Mouse (Mus musculus): Measurements from ENCODE around the gene Wee1. TPM values are rescaled to one million over a fixed set of nuclear protein-coding genes. Genes with fewer than 3 reads are reported as not detected.

Gene Wee1
- polyA plus RNA-seq, 1 experiment = 4.6 TPM

DNA sequence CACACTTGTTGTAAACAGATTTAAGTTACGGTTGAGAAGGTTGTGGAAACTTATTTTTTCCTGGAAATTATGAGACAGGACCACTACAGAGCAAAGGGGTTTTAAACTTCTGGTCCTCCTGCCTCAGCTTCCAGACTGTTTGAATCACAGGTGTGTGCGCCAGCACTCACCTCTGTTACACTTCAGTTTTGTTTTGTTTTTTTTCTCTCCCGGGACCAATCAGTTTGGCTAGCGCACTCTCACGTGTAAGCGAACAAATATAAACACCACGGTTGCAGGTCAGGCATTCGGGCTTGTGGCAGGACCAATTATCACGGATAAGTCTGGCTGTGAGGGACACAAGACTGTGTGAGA is 707 bp upstream of the Wee1 start:
- Histone ChIP-seq H3K36me3 (ENCODE audit: control insufficient read depth, insufficient read depth) (no peaks in the 10 kb centered on the region), H3K79me2 (ENCODE audit: control insufficient read depth, insufficient read depth) (peaks cover 33% of the 10 kb centered on the region), H3ac (ENCODE audit: control insufficient read depth, insufficient read length) (no peak overlapping the region), H3K4me2 (ENCODE audit: low read depth) (peak overlapping the region; percentile 97), H3K27me3 (ENCODE audit: control insufficient read depth, insufficient read depth, insufficient read length) (no peaks in the 10 kb centered on the region), H3K4me3 (peak overlapping the region; percentile 85)
- TF ChIP-seq TCF12 (IDR thresholded peaks at IDR 0.05; ENCODE audit: insufficient read depth, poor library complexity, severe bottlenecking) (no peak), E2F4 (IDR thresholded peaks at IDR 0.05; ENCODE audit: insufficient read depth) (no peak), MYOG (IDR thresholded peaks at IDR 0.05; ENCODE audit: control insufficient read depth in 1 of 3, insufficient read depth in 1 of 3, insufficient read length in 2 of 3, low read depth in 2 of 3) (no peak), SRF (IDR thresholded peaks at IDR 0.05; ENCODE audit: control insufficient read depth, insufficient read length, low read depth) (no peak), MYOD1 (IDR thresholded peaks at IDR 0.05; ENCODE audit: control insufficient read depth in 1 of 3, insufficient read length in 2 of 3, low read depth in 2 of 3) (no peak), USF1 (IDR thresholded peaks at IDR 0.05; ENCODE audit: low read depth) (no peak), TCF3 (IDR thresholded peaks at IDR 0.05; ENCODE audit: insufficient read length, low read depth) (no peak), CEBPB (IDR thresholded peaks at IDR 0.05; ENCODE audit: insufficient read depth, poor library complexity, severe bottlenecking) (no peak), MAX (IDR thresholded peaks at IDR 0.05; ENCODE audit: low read depth) (no peak), POLR2A (IDR thresholded peaks at IDR 0.05; ENCODE audit: insufficient read length, low read depth) (no peak), POLR2AphosphoS2 (IDR thresholded peaks at IDR 0.05; ENCODE audit: insufficient read length, low read depth) (no peak), REST (IDR thresholded peaks at IDR 0.05; ENCODE audit: insufficient read depth, insufficient read length) (no peak)

DNA sequence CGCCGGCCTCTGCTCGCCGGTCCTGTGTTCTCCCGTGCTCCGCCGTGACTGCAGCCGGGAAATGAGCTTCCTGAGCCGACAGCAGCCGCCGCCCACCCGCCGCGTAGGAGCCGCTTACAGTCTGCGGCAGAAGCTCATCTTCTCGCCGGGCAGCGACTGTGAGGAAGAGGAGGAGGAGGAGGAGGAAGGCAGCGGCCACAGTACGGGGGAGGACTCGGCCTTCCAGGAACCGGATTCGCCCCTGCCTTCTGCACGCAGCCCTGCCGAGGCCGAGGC is 381 bp downstream of the Wee1 start:
- peak overlapping the region; percentile 85 for H3K4me3 ChIP-seq
- peak overlapping the region; percentile 88 for H3ac ChIP-seq (ENCODE audit: control insufficient read depth, insufficient read length)
- no peaks in the 10 kb centered on the region for H3K27me3 ChIP-seq (ENCODE audit: control insufficient read depth, insufficient read depth, insufficient read length)
- peaks cover 42% of the 10 kb centered on the region for H3K79me2 ChIP-seq (ENCODE audit: control insufficient read depth, insufficient read depth)
- no peaks in the 10 kb centered on the region for H3K36me3 ChIP-seq (ENCODE audit: control insufficient read depth, insufficient read depth)
- peak overlapping the region; percentile 38 for H3K4me2 ChIP-seq (ENCODE audit: low read depth)
- no peak for TF ChIP-seq MYOG (IDR thresholded peaks at IDR 0.05; ENCODE audit: control insufficient read depth in 1 of 3, insufficient read depth in 1 of 3, insufficient read length in 2 of 3, low read depth in 2 of 3)
- TF ChIP-seq MYOD1 (IDR thresholded peaks at IDR 0.05; ENCODE audit: control insufficient read depth in 1 of 3, insufficient read length in 2 of 3, low read depth in 2 of 3) = no peak
- no peak for TF ChIP-seq POLR2AphosphoS2 (IDR thresholded peaks at IDR 0.05; ENCODE audit: insufficient read length, low read depth)
- no peak for TF ChIP-seq SRF (IDR thresholded peaks at IDR 0.05; ENCODE audit: control insufficient read depth, insufficient read length, low read depth)
- TF ChIP-seq E2F4 (IDR thresholded peaks at IDR 0.05; ENCODE audit: insufficient read depth) = no peak

DNA sequence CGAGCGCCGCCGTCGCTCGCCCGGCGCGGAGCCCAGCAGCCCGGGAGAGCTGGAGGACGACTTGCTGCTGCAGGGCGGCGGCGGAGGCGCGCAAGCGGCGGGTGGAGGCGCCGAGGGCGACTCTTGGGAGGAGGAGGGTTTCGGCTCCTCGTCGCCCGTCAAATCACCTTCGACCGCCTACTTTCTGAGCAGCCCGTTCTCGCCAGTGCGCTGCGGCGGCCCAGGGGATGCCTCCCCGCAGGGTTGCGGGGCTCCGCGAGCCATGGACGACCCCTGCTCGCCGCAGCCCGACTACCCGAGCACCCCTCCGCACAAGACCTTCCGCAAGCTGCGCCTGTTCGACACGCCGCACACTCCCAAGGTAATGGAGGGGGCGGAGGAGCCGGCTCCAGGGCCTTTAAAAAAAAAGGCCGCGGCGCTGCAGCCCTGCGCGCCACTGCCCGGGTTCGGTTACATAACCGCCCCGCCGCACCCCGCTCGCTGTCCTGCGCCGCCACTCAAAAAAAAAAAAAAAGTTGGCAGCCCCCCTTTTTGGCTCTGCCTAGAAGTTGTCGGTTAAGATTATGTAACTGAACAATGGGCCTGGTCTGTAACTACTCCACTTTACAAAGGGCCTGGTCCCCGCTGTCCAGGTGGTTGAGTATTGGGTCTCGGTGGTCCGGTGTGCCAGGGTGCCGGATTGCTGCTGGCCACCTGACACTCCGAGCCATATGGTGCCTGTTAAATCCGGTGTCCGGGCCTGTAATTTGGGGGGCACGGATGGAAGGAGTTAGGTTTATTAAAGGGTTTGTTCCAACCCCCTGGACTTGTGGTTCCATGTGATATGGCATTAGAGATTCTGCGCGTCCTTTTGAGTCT is 948 bp downstream of the Wee1 start:
- Histone ChIP-seq H3K27me3 (ENCODE audit: control insufficient read depth, insufficient read depth, insufficient read length) (no peaks in the 10 kb centered on the region), H3K4me2 (ENCODE audit: low read depth) (peak overlapping the region; percentile 94), H3ac (ENCODE audit: control insufficient read depth, insufficient read length) (peak overlapping the region; percentile 88), H3K79me2 (ENCODE audit: control insufficient read depth, insufficient read depth) (peaks cover 48% of the 10 kb centered on the region), H3K4me3 (peak overlapping the region; percentile 85), H3K36me3 (ENCODE audit: control insufficient read depth, insufficient read depth) (no peaks in the 10 kb centered on the region)
- TF ChIP-seq MYOD1 (IDR thresholded peaks at IDR 0.05; ENCODE audit: control insufficient read depth in 1 of 3, insufficient read length in 2 of 3, low read depth in 2 of 3) (no peak), CEBPB (IDR thresholded peaks at IDR 0.05; ENCODE audit: insufficient read depth, poor library complexity, severe bottlenecking) (no peak), USF1 (IDR thresholded peaks at IDR 0.05; ENCODE audit: low read depth) (no peak), POLR2A (IDR thresholded peaks at IDR 0.05; ENCODE audit: insufficient read length, low read depth) (no peak), E2F4 (IDR thresholded peaks at IDR 0.05; ENCODE audit: insufficient read depth) (no peak), TCF3 (IDR thresholded peaks at IDR 0.05; ENCODE audit: insufficient read length, low read depth) (no peak), TCF12 (IDR thresholded peaks at IDR 0.05; ENCODE audit: insufficient read depth, poor library complexity, severe bottlenecking) (no peak), MYOG (IDR thresholded peaks at IDR 0.05; ENCODE audit: control insufficient read depth in 1 of 3, insufficient read depth in 1 of 3, insufficient read length in 2 of 3, low read depth in 2 of 3) (no peak), SRF (IDR thresholded peaks at IDR 0.05; ENCODE audit: control insufficient read depth, insufficient read length, low read depth) (no peak), MAX (IDR thresholded peaks at IDR 0.05; ENCODE audit: low read depth) (no peak), REST (IDR thresholded peaks at IDR 0.05; ENCODE audit: insufficient read depth, insufficient read length) (no peak), POLR2AphosphoS2 (IDR thresholded peaks at IDR 0.05; ENCODE audit: insufficient read length, low read depth) (no peak)

DNA sequence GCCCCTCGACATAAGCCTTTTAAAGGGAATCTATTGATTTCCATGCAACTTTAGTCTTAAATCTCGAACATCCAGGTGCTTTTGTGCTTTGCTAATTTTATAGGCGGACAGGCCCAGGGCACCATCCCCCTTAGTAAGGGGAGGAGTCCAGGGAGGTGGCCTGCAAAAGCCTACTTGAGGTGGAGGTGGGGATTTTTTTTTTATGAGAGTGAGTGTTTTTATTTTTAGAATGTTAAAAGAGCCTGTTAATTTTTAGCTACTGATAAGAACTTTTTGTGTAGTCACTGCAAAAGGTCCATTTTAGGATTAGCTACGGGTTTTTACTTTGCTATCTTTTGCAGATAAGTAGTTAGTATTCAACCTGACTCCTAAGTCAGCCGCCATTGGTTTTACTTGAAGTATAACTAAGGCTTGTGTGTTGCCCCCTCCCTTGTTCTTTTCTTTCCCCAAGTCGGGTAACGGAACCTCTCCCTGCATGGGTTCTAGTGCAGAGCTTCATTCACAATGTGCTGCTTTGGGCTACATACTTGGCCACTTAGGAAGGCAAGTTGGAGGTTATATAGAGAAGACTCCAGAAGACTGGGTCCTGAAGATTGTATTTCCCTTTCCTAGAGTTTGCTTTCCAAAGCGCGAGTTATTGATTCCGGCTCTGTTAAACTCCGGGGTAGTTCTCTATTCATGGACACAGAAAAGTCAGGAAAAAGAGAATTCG is 2.2 kb downstream of the Wee1 start:
- Histone ChIP-seq H3ac (ENCODE audit: control insufficient read depth, insufficient read length) (no peak overlapping the region), H3K4me3 (peak overlapping the region; percentile 85), H3K36me3 (ENCODE audit: control insufficient read depth, insufficient read depth) (peaks cover 2% of the 10 kb centered on the region), H3K79me2 (ENCODE audit: control insufficient read depth, insufficient read depth) (peaks cover 60% of the 10 kb centered on the region), H3K27me3 (ENCODE audit: control insufficient read depth, insufficient read depth, insufficient read length) (no peaks in the 10 kb centered on the region), H3K4me2 (ENCODE audit: low read depth) (peak overlapping the region; percentile 94)
- TF ChIP-seq POLR2AphosphoS2 (IDR thresholded peaks at IDR 0.05; ENCODE audit: insufficient read length, low read depth) (no peak), TCF3 (IDR thresholded peaks at IDR 0.05; ENCODE audit: insufficient read length, low read depth) (no peak), MAX (IDR thresholded peaks at IDR 0.05; ENCODE audit: low read depth) (no peak), REST (IDR thresholded peaks at IDR 0.05; ENCODE audit: insufficient read depth, insufficient read length) (no peak), TCF12 (IDR thresholded peaks at IDR 0.05; ENCODE audit: insufficient read depth, poor library complexity, severe bottlenecking) (no peak), POLR2A (IDR thresholded peaks at IDR 0.05; ENCODE audit: insufficient read length, low read depth) (no peak), MYOD1 (IDR thresholded peaks at IDR 0.05; ENCODE audit: control insufficient read depth in 1 of 3, insufficient read length in 2 of 3, low read depth in 2 of 3) (no peak), MYOG (IDR thresholded peaks at IDR 0.05; ENCODE audit: control insufficient read depth in 1 of 3, insufficient read depth in 1 of 3, insufficient read length in 2 of 3, low read depth in 2 of 3) (no peak), E2F4 (IDR thresholded peaks at IDR 0.05; ENCODE audit: insufficient read depth) (no peak)
